Mouse (Mus musculus): ENCODE data around the gene Peg3. TPM values are rescaled to one million over a fixed set of nuclear protein-coding genes. Genes with fewer than 3 reads are reported as not detected.
"Not testable (repeated sequence)": the region's sequence is repeated elsewhere in the genome, so short reads cannot be mapped to it uniquely, and the experiment has no call there.

The Peg3 gene
- polyA plus RNA-seq (2012; rRNA removed): 0.60 and 1.0 TPM in 2 replicates

DNA sequence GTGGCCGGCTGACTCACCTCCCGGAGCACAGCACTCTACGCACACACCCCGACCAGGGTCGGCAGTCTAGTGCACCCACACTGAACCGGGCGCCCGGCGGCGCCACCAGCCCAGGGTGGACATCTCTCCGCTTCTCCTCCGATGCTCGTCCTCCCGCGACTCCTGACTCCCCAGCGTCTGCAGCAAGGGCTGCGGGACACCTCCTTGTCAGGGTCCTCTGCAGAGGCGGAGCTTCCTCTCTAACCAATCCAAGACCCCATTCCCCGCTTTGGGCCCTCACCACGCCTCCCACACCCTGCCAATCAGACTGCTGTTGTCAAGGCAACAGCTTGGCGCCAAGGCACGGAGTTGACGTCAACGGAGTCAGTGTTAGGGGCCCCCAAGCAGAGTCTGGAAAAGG lies at the start of gene Peg3, which contains the start of gene Usp29:
Peg3 (minus strand) TSS at position 191 of the 400 bp plus-strand sequence.
Usp29 (plus strand) TSS at position 338 of the 400 bp plus-strand sequence.
- no peaks in the 10 kb centered on the region for H3K4me1 ChIP-seq (replicated peaks; ENCODE audit: control insufficient read depth, insufficient read depth, low read length)
- TF ChIP-seq POLR2A (IDR thresholded peaks at IDR 0.05; ENCODE audit: control insufficient read depth, extremely low read depth, insufficient read depth, low read length, poor library complexity): no peak
- TF ChIP-seq CTCF (IDR thresholded peaks at IDR 0.05; ENCODE audit: borderline replicate concordance, control insufficient read depth, extremely low read depth, insufficient read depth, low read length, poor library complexity): no peak
- H3K27me3 ChIP-seq (ENCODE audit: control insufficient read depth, insufficient read depth, low read length): no peaks in the 10 kb centered on the region
- no peak for DNase-seq
- H3K27ac ChIP-seq (ENCODE audit: control insufficient read depth, insufficient read depth, low read length): no peak within 1 kb of the TSS
- H3K36me3 ChIP-seq (ENCODE audit: control insufficient read depth, insufficient read depth, low read length): no peaks in the 10 kb centered on the region
- 49% methylated on average over 24 of the region's 24 CpGs for WGBS
- 0 out of 2 replicates have a peak within 1 kb of the TSS, but pooled peaks have one; percentile 0 for H3K4me3 ChIP-seq (ENCODE audit: control insufficient read depth, insufficient read depth, low read length)

GRCm38 (mm10) chr7:6779172-6779571 lies 48.9 kb upstream of the Peg3 start:
- H3K36me3 ChIP-seq (ENCODE audit: control insufficient read depth, insufficient read depth, low read length): no peaks in the 10 kb centered on the region
- H3K4me3 ChIP-seq (ENCODE audit: control insufficient read depth, insufficient read depth, low read length): no peak overlapping the region
- H3K4me1 ChIP-seq (replicated peaks; ENCODE audit: control insufficient read depth, insufficient read depth, low read length): no peaks in the 10 kb centered on the region
- no peaks in the 10 kb centered on the region for H3K27me3 ChIP-seq (ENCODE audit: control insufficient read depth, insufficient read depth, low read length)
- no peak for DNase-seq
- H3K27ac ChIP-seq (ENCODE audit: control insufficient read depth, insufficient read depth, low read length): no peak overlapping the region
- 69% methylated on average over 5 of the region's 5 CpGs for WGBS
- TF ChIP-seq CTCF (IDR thresholded peaks at IDR 0.05; ENCODE audit: borderline replicate concordance, control insufficient read depth, extremely low read depth, insufficient read depth, low read length, poor library complexity): no peak
- no peak for TF ChIP-seq POLR2A (IDR thresholded peaks at IDR 0.05; ENCODE audit: control insufficient read depth, extremely low read depth, insufficient read depth, low read length, poor library complexity)

- Histone ChIP-seq H3K4me3 (ENCODE audit: control insufficient read depth, insufficient read depth, low read length) (no peak overlapping the region), H3K27me3 (ENCODE audit: control insufficient read depth, insufficient read depth, low read length) (no peaks in the 10 kb centered on the region), H3K4me1 (replicated peaks; ENCODE audit: control insufficient read depth, insufficient read depth, low read length) (no peaks in the 10 kb centered on the region), H3K27ac (ENCODE audit: control insufficient read depth, insufficient read depth, low read length) (no peak overlapping the region), H3K36me3 (ENCODE audit: control insufficient read depth, insufficient read depth, low read length) (no peaks in the 10 kb centered on the region)
- TF ChIP-seq CTCF (IDR thresholded peaks at IDR 0.05; ENCODE audit: borderline replicate concordance, control insufficient read depth, extremely low read depth, insufficient read depth, low read length, poor library complexity): no peak
- no peak for TF ChIP-seq POLR2A (IDR thresholded peaks at IDR 0.05; ENCODE audit: control insufficient read depth, extremely low read depth, insufficient read depth, low read length, poor library complexity)
- DNase-seq: no peak
- WGBS: 61% methylated on average over 4 of the region's 4 CpGs
These were observed 47.5 kb upstream of the Peg3 start for GRCm38 (mm10) chr7:6777689-6778088.

GRCm38 (mm10) chr7:6777107-6777506 lies 46.9 kb upstream of the Peg3 start:
- Histone ChIP-seq H3K36me3 (ENCODE audit: control insufficient read depth, insufficient read depth, low read length) (no peaks in the 10 kb centered on the region), H3K27ac (ENCODE audit: control insufficient read depth, insufficient read depth, low read length) (no peak overlapping the region), H3K27me3 (ENCODE audit: control insufficient read depth, insufficient read depth, low read length) (no peaks in the 10 kb centered on the region), H3K4me3 (ENCODE audit: control insufficient read depth, insufficient read depth, low read length) (no peak overlapping the region), H3K4me1 (replicated peaks; ENCODE audit: control insufficient read depth, insufficient read depth, low read length) (no peaks in the 10 kb centered on the region)
- WGBS: 86% methylated on average over 2 of the region's 2 CpGs
- no peak for DNase-seq
- TF ChIP-seq CTCF (IDR thresholded peaks at IDR 0.05; ENCODE audit: borderline replicate concordance, control insufficient read depth, extremely low read depth, insufficient read depth, low read length, poor library complexity) (no peak), POLR2A (IDR thresholded peaks at IDR 0.05; ENCODE audit: control insufficient read depth, extremely low read depth, insufficient read depth, low read length, poor library complexity) (no peak)

DNA sequence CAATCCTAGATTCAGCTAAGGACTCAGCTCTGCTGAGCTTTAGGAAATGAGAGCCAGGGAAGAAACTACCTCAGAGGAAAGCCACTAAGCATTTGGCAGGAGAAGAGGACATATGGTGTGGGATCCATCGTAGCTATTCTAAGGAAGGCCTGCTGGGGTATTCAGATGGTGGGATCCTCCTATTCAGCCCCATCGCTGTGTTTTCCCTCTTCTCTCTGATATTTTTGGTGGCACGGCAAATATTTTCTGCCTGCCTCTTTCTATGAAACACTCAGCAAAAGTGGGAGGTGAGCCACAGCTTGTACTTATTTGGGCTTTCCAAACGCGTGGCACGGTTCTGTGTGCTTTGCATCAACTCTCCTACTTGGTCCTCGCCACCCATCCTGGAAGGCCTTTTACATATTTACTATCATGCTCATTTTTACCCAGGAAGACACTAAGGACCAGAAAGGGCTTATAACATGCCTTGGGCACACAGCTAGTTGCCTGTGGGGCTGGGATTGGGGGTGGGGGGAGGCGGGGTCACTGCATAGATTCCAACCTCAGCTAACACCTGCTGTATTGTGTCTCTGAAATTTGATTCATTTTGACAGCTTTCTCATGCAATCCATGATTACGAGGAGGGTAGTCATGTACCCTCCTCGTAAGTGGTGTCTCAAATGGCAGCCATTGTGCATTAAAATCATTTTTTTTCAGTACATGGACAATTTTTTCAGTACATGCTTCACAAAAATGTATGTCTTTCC lies 46.3 kb upstream of the Peg3 start:
- WGBS: 89% methylated on average over 10 of the region's 10 CpGs
- no peak overlapping the region for H3K27ac ChIP-seq (ENCODE audit: control insufficient read depth, insufficient read depth, low read length)
- DNase-seq: no peak

GRCm38 (mm10) chr7:6773865-6774413 lies 43.7 kb upstream of the Peg3 start:
- 71% methylated on average over 11 of the region's 11 CpGs for WGBS
- not testable (repeated sequence) for H3K36me3 ChIP-seq (ENCODE audit: control insufficient read depth, insufficient read depth, low read length); H3K4me1 ChIP-seq (replicated peaks; ENCODE audit: control insufficient read depth, insufficient read depth, low read length); H3K4me3 ChIP-seq (ENCODE audit: control insufficient read depth, insufficient read depth, low read length); DNase-seq; H3K27me3 ChIP-seq (ENCODE audit: control insufficient read depth, insufficient read depth, low read length); H3K27ac ChIP-seq (ENCODE audit: control insufficient read depth, insufficient read depth, low read length)

More for the DNA sequence above, 46.3 kb upstream of the Peg3 start:
- Histone ChIP-seq H3K27me3 (ENCODE audit: control insufficient read depth, insufficient read depth, low read length) (no peaks in the 10 kb centered on the region), H3K36me3 (ENCODE audit: control insufficient read depth, insufficient read depth, low read length) (no peaks in the 10 kb centered on the region), H3K4me3 (ENCODE audit: control insufficient read depth, insufficient read depth, low read length) (no peak overlapping the region), H3K4me1 (replicated peaks; ENCODE audit: control insufficient read depth, insufficient read depth, low read length) (no peaks in the 10 kb centered on the region)
- no peak for TF ChIP-seq POLR2A (IDR thresholded peaks at IDR 0.05; ENCODE audit: control insufficient read depth, extremely low read depth, insufficient read depth, low read length, poor library complexity)
- no peak for TF ChIP-seq CTCF (IDR thresholded peaks at IDR 0.05; ENCODE audit: borderline replicate concordance, control insufficient read depth, extremely low read depth, insufficient read depth, low read length, poor library complexity)

Data from thymus, adult 2 months (tissue).